Mouse (Mus musculus) ES-E14 (cell line): ENCODE measurements around the gene Ccdc137. TPM values are rescaled to one million over a fixed set of nuclear protein-coding genes. Genes with fewer than 3 reads are reported as not detected.
A peak's percentile ranks its signal among the peaks of the same experiment; 100 is the strongest.

Experiments used
- DNase-seq: peaks from one replicate; pipeline ENCODE4 v3.0.0-alpha.2; 2013; ENCODE audit warnings: low read depth, low spot score
- H3K27ac ChIP-seq: 2 replicates; pipeline ENCODE4 v1.5.1; 2012; ENCODE audit warnings: low read depth, mild to moderate bottlenecking, low read length, moderate library complexity, mixed read lengths; ENCODE audit not compliant: poor library complexity, insufficient read depth, severe bottlenecking
- H3K36me3 ChIP-seq: 2 replicates; pipeline ENCODE4 v1.6.1; 2012; ENCODE audit warnings: mild to moderate bottlenecking, low read length, moderate library complexity, mixed read lengths; ENCODE audit not compliant: control insufficient read depth, poor library complexity, insufficient read depth, severe bottlenecking
- H3K4me1 ChIP-seq, 2 experiments: fragments of 150-350 bp in 1 of 2; sonication (generic) in 1 of 2; 2 replicates each; pipeline ENCODE4 v1.6.1; 2012; ENCODE audit warnings: low read length in 2 of 2, mild to moderate bottlenecking in 1 of 2, mixed read lengths in 1 of 2; ENCODE audit not compliant: control insufficient read depth in 2 of 2, insufficient read depth in 2 of 2, poor library complexity in 1 of 2
- H3K4me3 ChIP-seq, 2 experiments: fragments of 150-350 bp in 1 of 2; sonication (generic) in 1 of 2; 2 replicates each; pipeline ENCODE4 v1.5.1; 2012; ENCODE audit warnings: low read length in 2 of 2, low read depth in 1 of 2, mild to moderate bottlenecking in 1 of 2, mixed read lengths in 1 of 2; ENCODE audit not compliant: insufficient read depth in 1 of 2, poor library complexity in 1 of 2, severe bottlenecking in 1 of 2
- H3K9ac ChIP-seq: 2 replicates; pipeline ENCODE4 v1.6.1; 2012; ENCODE audit warnings: low read depth, mild to moderate bottlenecking, low read length, mixed read lengths; ENCODE audit not compliant: poor library complexity, insufficient read depth, severe bottlenecking
- H3K9me3 ChIP-seq: fragments of 150-350 bp; sonication (generic); 2 replicates; pipeline ENCODE4 v1.6.1; 2012; ENCODE audit warnings: low read depth, mild to moderate bottlenecking, low read length; ENCODE audit not compliant: control insufficient read depth, insufficient read depth
- CHD2 ChIP-seq: IDR thresholded peaks from 2 replicates; pipeline ENCODE4 v1.6.1; 2014; ENCODE audit warnings: mild to moderate bottlenecking, low read depth, low read length, inconsistent platforms
- HCFC1 ChIP-seq: IDR thresholded peaks from 2 replicates; pipeline ENCODE4 v1.6.1; 2012; ENCODE audit warnings: low read length, inconsistent platforms, borderline replicate concordance; ENCODE audit not compliant: insufficient read depth
- MAFK ChIP-seq: IDR thresholded peaks from 2 replicates; pipeline ENCODE4 v1.6.1; 2014; ENCODE audit warnings: mild to moderate bottlenecking, low read depth, low read length, inconsistent platforms; ENCODE audit not compliant: insufficient read depth
- ZC3H11A ChIP-seq: IDR thresholded peaks from 2 replicates; pipeline ENCODE4 v1.6.1; 2012; ENCODE audit warnings: low read depth, mild to moderate bottlenecking, inconsistent platforms, low read length, borderline replicate concordance
- ZNF384 ChIP-seq: IDR thresholded peaks from 2 replicates; pipeline ENCODE4 v1.6.1; 2012; ENCODE audit warnings: low read depth, low read length, inconsistent platforms
- in situ Hi-C, 2 experiments: fragments of 600-800 bp; cut with MboI; formaldehyde crosslinking; loops; one replicate each; pipeline ENCODE4 v1.15.1; 2025; ENCODE audit warnings: low sequenced_read_pairs in 2 of 2, inconsistent platforms in 1 of 2; ENCODE audit not compliant: unreplicated experiment in 2 of 2
- total RNA-seq: library from RNA; depleted of rRNA; stranded (reverse); fragments of 300-350 nt; gene quantifications from 2 replicates; pipeline ENCODE4 v1.2.3, GENCODE M21; 2012

The Ccdc137 gene
- total RNA-seq, 1 experiment, result 24.6 TPM

DNA sequence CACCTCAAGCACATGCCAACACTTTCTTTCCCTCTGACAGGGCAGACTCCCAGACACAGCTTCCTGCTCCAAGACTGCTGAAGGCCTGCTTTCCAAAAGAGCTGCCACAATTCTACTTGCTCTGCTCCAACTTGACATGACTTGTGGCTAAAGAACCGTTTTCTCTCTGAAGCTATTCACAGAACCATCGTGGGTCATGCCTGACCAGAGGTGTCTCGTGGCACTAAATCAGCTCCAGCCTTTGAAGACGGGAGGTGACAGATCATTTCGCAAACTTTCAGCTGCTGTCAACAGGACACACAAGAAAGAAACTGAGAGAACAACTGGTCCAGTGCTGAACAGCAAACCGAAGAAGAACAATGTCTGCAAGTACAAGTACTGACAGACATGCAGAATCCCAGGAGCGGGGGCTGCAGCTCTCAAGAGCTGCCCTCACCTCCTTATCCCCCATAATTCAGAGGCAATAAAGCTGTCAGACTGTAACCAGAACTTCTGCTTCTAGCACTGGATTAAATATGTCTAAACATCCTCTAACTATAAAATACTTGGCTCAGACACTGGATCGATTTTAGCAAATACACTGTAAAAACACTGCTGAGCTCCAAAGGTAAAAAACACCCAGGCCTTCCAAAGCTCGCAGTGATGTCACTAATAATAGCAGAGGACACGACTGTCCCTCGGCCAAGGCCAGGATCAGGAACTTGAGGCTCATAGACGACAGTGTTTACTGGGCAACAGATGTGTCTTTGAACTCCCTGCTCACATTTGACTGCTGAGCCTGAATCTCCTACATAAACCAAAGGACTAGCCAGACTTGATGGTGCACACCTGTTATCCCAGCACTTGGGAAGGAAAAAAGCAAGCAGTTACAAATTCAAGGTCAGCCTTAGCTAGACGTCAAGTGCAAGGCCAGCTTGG is 35.0 kb upstream of the Ccdc137 start:
- TF ChIP-seq MAFK (no peak), ZC3H11A (no peak), HCFC1 (no peak), ZNF384 (no peak), CHD2 (no peak)
- Histone ChIP-seq H3K4me3 (no peak overlapping the region), H3K27ac (no peak overlapping the region), H3K9ac (no peak overlapping the region), H3K4me1 (no peaks in the 10 kb centered on the region), H3K9me3 (no peaks in the 10 kb centered on the region), H3K36me3 (peaks cover 32% of the 10 kb centered on the region)
- no peak for DNase-seq
- in situ Hi-C loops, result no loop called here

DNA sequence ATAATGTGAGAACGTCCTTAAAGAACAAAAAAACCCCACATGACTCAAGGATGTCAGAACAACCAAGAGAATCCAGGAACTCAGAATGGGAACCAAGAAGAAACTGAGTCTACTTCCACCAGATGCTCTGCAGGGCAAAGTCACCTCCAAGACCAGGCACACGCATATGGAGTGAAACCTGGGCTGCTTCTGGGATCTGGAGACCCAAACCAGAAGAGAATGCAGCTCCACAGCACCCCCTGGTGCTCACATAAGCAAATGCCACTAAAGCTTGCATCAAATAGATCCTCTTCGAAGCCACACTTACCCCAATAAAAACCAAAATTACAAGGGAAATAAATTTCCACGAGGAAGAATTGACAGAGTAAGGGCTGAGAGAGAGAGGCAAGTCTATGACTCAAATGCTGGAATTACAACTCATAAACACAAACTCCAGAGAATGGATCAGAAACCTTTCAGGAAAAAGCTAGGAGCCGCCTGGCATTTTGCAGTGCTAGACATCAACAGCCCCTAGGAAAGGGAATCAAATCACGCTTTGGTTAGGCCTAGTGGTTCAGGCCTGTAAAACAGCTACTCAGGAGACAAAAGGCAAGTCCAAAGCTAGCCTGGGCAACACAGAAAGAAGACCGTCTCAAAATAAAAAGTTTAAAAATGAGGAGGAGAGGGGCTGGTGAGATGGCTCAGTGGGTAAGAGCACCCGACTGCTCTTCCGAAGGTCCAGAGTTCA is 34.2 kb upstream of the Ccdc137 start:
- H3K36me3 ChIP-seq, result peaks cover 35% of the 10 kb centered on the region
- H3K4me1 ChIP-seq, result no peaks in the 10 kb centered on the region
- peak; percentile 83 for DNase-seq
- TF ChIP-seq ZC3H11A (no peak), CHD2 (no peak), HCFC1 (no peak), MAFK (no peak), ZNF384 (no peak)
- in situ Hi-C loops, result no loop called here
- H3K9ac ChIP-seq, result no peak overlapping the region; the same call in 1 of the 2 replicates
- no peak overlapping the region; the same call in 1 of the 2 replicates for H3K27ac ChIP-seq
- no peak overlapping the region for H3K4me3 ChIP-seq
- H3K9me3 ChIP-seq, result no peaks in the 10 kb centered on the region

DNA sequence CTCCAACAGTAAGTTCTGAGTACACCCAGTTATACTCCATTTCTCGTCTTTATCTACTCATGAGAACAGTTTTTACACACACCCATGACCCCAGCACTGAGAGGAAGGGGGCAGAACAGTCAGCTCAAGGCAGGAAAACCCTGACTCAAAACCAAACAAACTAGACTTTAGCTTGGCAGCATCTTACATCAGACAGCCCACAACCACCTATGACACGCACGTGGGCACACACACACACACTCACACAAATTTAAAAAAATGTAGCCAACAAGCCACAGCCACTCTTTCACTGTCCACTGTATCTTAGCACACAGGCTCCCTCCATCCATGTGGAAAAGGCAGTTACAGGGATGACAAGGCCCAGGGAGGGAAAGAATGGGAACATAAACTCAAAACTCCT is 31.2 kb upstream of the Ccdc137 start:
- in situ Hi-C loops, result no loop called here
- DNase-seq, result no peak
- Histone ChIP-seq H3K4me3 (no peak overlapping the region), H3K9me3 (no peaks in the 10 kb centered on the region), H3K4me1 (no peaks in the 10 kb centered on the region), H3K27ac (no peak overlapping the region), H3K9ac (no peak overlapping the region), H3K36me3 (peaks cover 30% of the 10 kb centered on the region)
- TF ChIP-seq ZC3H11A, result no peak
- TF ChIP-seq ZNF384, result no peak
- TF ChIP-seq MAFK, result no peak
- no peak for TF ChIP-seq HCFC1
- no peak for TF ChIP-seq CHD2

DNA sequence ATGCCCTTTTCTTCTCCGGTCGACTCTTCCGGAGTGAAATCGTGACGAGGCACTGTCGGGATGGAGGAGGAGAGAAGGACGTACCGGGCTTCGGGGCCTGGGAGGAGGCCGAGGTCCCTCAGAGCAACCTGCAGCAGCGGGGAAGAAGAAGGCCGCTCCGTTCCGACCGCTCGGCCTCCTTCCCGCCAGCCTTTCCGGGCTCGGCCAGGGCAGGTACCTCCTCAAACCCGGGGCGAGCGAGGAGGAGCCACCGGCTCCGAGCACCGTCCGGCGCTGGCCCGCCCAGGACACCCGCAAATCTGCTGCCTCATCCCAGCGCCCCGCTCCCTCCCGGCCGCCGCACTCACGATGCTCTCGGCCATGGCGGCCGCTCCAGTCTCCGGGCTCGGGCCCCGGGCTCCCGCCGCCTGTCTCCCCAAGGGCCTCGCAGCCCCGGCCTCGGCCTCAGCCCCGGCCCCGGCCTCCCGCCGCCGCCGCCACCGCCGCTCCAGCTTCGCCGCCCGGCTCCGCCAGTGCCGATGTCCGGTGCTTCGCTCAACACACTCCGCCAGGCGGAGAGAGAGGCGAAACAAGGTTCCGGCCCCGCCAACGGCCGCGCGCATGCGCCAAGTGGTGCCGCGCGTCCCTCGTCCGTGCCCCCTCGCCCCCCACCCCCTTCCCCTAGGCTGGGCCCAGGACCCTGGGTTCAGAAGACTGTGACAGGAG is 20.6 kb upstream of the Ccdc137 start, which contains the start of gene Nploc4:
Gene Nploc4 (minus strand): TSS at position 557 of the 705 bp plus-strand sequence.
- Histone ChIP-seq H3K4me3 (peak within 1 kb of the TSS; percentile 92 to 98), H3K4me1 (no peaks in the 10 kb centered on the region), H3K9me3 (no peaks in the 10 kb centered on the region), H3K27ac (peak within 1 kb of the TSS; percentile 75), H3K9ac (peak within 1 kb of the TSS; percentile 98), H3K36me3 (peaks cover 5% of the 10 kb centered on the region)
- DNase-seq, result peak; percentile 69
- peak; percentile 76 for TF ChIP-seq HCFC1
- no peak for TF ChIP-seq CHD2
- in situ Hi-C loops, result no loop called here
